Mouse (Mus musculus): ENCODE data around the gene Fbxl8. TPM values are rescaled to one million over a fixed set of nuclear protein-coding genes. Genes with fewer than 3 reads are reported as not detected.

Fbxl8 gene
- total RNA-seq, 4 experiments from 2014 or later: 2.0 to 2.6 (median 2.5) TPM

DNA sequence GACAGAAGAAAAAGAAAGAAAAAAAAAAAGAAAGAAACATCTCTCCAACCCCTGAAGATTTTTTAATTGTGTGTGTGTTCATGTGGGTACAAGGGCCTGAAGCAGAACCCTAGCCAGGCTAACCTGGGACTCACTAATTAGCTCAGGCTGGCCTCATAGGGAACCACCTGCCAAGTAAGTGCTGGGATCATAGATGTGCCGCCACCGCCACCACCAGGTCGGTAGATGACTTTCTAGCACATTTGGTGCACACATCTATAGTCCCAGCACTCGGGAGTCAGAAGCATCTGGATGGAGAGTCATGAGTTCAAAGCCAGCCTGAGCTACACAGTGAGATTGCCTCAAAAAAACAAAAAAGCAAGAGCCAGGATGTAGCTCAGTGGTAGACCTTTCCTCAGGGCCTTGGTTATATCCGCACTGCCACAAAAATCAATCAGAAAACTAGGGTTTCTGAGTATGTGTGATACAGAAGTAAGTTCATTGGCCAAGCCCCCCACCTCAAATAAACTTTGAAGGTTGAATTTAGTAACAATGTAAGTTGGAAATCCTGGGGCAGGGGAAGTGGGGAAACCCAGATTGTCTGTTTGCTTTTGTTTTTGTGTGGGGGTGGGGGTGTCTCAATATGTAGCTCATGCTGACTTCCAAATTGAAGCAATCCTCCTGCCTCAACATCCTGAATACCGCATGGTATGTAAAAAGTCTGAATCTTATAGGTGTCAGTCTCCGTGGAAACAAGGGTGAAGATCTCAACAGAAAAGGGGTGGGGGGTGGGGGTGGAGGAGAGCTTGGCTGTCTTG is 6.9 kb upstream of the Fbxl8 start:
- no peak for DNase-seq (ENCODE audit: low spot score)

GRCm38 (mm10) chr8:105258911-105259720 is 5.3 kb upstream of the Fbxl8 start:
- no peak for DNase-seq (ENCODE audit: low spot score)

DNA sequence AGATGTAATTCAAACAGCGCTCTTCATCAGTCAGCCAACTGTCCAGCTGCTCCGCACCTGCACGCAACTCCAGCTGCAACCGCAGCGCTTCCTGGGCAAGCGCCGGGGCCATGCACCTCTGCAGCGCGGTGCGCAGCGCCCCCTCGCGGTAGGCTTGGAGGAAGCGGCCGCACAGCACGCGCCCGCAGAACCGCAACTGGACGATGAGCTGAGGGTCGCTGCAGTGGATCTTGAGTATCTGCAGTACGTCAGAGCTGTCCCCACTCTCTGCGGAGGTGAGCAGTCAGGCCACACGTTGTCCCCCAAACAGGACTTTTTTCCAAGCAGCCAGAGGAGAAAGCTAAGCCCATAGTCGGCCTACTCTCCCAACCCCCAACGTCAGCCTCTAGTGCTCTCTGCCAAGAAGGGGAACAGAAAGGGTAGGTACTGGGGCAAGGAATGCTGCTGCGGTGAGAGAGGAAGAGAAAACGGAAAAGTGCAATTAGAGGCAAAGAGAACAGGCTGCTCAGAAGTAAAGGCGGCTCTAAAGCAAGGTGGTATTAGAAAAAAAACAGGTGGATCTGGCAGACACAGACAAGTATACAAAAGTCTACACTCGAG is 4.6 kb upstream of the Fbxl8 start:
- no peak for DNase-seq (ENCODE audit: low spot score)

DNA sequence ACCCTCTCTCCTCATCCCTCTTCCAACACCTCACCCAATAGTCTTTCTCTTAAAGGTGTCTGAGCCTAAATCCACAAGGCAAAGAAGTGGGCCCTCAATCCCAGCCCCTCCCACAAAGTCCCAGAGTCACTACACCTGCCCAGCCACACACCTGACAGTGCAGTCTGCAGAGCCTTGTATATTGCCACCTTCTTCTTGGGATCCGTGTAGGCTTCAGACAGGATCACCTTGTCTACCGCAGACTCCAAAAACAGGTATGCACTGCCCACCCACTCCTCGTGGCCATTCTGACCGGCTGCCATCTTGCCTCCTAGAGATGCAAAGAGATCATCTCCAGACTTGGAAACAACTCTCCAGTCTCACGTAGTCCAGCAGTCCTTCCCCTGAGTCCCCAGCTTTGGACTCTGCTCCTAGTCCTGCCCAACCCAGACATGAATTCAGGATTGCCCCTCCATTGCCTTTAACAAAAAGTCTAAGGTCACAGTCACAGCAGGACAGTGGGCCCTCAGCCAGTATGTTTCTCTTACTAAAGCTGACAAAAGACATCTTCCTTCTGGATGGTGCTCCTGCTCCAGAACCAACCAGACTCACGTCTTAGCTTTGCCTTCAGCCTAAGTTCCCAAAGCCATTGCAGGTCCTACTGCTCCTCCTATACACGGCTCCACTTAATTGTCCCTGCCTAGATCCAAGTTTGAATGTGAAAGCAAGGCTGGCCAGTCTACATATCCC is 3.9 kb upstream of the Fbxl8 start:
- DNase-seq (ENCODE audit: low spot score): no peak

GRCm38 (mm10) chr8:105261326-105261980 is 3.0 kb upstream of the Fbxl8 start:
- no peak for DNase-seq (ENCODE audit: low spot score)

DNA sequence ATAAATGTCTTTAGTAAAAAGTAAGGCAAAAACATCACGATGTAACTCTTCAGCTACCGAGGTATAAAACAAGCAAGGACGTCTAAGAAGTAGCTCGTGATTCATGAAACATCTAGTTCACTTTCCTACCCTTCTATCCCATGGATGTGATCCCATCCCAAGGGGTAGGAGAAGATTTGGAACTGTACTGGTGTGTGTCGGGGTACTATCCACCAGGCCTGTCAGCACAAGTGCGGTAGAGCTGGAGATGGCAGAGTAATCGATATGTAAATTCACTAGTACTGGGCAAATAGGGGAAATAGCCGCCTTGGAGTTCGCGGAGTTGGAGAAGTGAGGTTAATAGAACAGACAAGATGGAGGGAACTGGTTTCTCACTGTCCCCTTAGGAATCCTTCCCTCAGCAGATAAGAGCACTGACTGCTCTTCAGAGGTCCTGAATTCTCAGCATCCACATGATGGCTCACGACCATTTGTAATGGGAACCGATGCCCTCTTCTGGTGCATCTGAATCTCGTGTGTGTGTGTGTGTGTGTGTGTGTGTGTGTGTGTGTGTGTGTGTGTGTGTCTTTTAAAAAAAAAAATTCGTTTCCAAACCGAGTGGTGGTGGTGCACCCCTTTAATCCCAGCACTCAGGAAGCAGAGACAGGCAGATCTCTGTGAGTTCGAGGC is 1.1 kb upstream of the Fbxl8 start:
- DNase-seq (ENCODE audit: low spot score): no peak

DNA sequence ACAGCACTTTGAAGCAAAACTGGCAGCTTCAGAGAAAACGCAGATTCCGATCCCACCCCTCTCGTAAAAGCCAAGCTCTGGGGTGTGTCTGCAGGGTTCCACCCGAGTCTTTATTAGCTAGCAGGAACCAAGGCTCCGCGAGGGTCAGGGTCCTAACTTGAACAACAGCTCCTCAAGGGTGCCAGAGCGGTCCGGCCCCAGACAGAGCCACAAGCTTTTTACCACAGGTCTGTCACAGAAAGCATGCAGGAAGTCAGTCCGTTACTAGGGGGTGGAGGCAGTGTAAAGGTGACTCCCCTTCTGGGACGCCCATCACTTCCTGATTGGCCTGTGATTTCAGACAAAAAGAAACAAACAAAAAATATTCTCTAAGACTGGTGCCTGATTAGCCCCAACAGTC is 680 bp downstream of the Fbxl8 start:
- DNase-seq (ENCODE audit: low spot score): no peak

- DNase-seq (ENCODE audit: low spot score): no peak
These were observed 2.3 kb downstream of the Fbxl8 start for GRCm38 (mm10) chr8:105266775-105267174.

GRCm38 (mm10) chr8:105268342-105269074 is 4.1 kb downstream of the Fbxl8 start:
- no peak for DNase-seq (ENCODE audit: low spot score)

DNA sequence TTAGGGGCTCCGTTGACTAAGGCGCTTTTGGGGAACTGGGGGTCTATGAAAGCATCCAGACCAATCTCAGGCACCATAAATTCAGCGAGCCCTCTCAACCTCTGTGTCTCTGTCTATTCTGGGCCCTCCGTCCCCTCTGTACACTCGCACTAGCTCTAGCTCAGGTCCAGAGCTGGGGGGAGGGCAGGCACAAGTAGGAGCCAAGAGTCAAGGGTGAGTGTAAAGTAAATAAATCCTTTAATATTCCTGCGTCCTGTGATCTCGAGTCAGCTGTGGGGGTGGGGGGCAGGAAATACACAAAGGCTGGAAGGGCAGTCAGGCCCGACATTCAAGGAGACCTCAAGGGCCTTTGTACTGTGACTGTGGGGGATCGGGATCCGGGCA is 4.6 kb downstream of the Fbxl8 start:
- no peak for DNase-seq (ENCODE audit: low spot score)

- peak; percentile 53 for DNase-seq (ENCODE audit: low spot score)
These were observed 5.1 kb downstream of the Fbxl8 start, which contains the start of gene Hsf4 for GRCm38 (mm10) chr8:105269461-105269947. Gene Hsf4 (plus strand): TSS chr8:105269801.

GRCm38 (mm10) chr8:105270101-105270915 is 5.9 kb downstream of the Fbxl8 start:
- no peak for DNase-seq (ENCODE audit: low spot score)

GRCm38 (mm10) chr8:105270916-105271186 is 6.4 kb downstream of the Fbxl8 start:
- no peak for DNase-seq (ENCODE audit: low spot score)

DNA sequence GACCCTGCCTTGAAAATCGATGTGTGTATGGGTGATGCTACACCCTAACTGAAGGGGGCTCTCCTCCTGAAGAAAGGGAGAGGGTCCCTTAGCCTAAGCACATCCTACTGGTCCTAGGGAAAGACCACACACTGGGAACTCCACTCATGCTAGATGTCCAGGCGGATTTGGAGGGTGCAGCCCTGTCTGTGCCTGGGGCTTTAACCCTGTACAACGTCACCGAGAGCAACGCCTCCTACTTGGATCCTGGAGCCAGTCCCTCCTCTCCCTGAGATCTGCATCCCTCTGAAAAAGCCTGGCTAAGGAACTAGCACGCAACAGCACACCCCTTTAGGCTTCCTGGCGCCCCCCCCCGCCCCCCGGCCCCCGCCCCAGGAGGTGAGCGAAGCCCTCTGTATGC is 10.9 kb downstream of the Fbxl8 start:
- no peak for DNase-seq (ENCODE audit: low spot score)

- DNase-seq (ENCODE audit: low spot score): no peak
These were observed 11.4 kb downstream of the Fbxl8 start, which contains the start of gene Nol3 for GRCm38 (mm10) chr8:105275840-105276239. Gene Nol3 (plus strand): TSS chr8:105276140.

DNA sequence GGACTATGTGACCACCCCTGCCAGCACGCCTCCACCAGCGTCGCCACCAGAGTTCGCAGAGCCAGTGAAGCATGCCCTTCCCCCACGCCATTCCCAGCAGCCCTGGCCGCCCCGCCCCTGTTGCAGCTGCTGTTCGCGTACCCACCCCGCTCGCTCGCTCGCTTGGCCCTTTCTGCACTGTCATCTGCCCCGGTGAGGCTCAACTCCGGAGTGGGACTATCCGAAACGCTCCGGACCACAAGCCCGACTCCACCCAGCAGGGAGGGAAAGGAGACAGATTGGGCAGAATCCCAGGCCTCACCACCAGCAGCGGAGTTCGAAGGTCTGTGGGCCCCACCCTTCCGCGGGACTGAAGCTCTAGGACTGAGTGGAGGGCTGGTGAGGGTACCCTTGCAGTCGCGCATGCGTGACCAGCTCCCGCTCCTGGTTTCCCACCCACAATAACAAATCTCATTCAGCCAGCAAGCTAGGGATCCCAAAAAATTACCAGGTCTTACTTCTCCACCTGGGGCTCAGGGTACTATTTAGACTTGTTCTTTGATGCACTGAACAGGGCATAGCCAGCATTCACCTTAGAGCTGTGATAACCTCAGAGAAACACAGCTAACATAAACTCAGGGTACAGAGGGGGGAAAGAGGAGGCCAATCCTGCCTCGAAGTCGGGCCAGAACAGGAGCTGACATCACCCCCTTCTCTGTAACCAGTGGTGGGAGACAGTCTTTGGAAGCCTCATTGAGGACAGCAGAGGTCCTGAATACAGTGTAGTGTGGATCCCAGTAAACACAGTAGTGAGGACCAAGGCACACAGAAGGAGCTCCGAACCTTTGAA is 12.1 kb downstream of the Fbxl8 start:
- no peak for DNase-seq (ENCODE audit: low spot score)

- DNase-seq (ENCODE audit: low spot score): peak; percentile 72
These were observed 14.5 kb downstream of the Fbxl8 start for GRCm38 (mm10) chr8:105278911-105279334.

- no peak for DNase-seq (ENCODE audit: low spot score)
These were observed 16.1 kb downstream of the Fbxl8 start for GRCm38 (mm10) chr8:105280567-105280966.
